Mouse (Mus musculus): ENCODE results near the gene Pald1.

- TF ChIP-seq ZNF384 (IDR thresholded peaks at IDR 0.05; ENCODE audit: low read depth, low read length) = no peak
- no peak for TF ChIP-seq CHD2 (IDR thresholded peaks at IDR 0.05; ENCODE audit: low read depth, low read length)
Measured at GRCm38 (mm10) chr10:61340247-61340646, 43.1 kb downstream of the Pald1 start.

All from ES-E14 (cell line).